Mouse (Mus musculus) olfactory bulb, adult 2 months (tissue): ENCODE data around the gene Ftcd.

Experiments
- CTCF ChIP-seq: fragments of 200-500 bp; IDR thresholded peaks from 2 replicates; pipeline ENCODE4 v1.5.1; 2012; ENCODE audit warnings: low read depth, mild to moderate bottlenecking, low read length, moderate library complexity; ENCODE audit not compliant: insufficient read depth
- POLR2A ChIP-seq: fragments of 200-500 bp; IDR thresholded peaks from 2 replicates; pipeline ENCODE4 v1.6.1; 2012; ENCODE audit warnings: mild to moderate bottlenecking, low read depth, low read length, moderate library complexity; ENCODE audit not compliant: insufficient read depth

DNA sequence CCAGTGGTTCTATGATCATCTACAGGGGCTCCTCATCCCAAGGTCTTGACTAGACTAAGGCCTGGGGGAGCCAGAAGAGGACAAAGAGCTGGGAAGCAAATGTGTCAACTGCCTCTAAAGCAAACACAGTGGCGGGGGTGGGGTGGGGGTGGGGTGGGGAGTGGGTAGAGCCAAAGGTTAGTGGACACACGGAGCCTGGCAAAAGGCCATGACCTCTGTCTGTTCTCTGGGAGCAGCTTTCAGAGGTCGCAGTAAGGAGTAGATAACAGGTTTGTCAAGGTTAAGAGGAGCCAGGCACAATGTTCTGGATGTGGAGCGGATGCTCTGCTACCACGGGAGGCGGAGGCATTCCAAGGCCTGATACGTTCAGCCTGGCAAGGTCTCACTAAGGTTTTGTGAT lies 1.5 kb downstream of the Ftcd start:
- TF ChIP-seq CTCF = no peak
- no peak for TF ChIP-seq POLR2A
